Mouse (Mus musculus) T-helper 2 cell (primary cell): ENCODE data around the gene Psmd6.

Source experiments
- in situ Hi-C: fragments of 300-600 bp; cut with MboI, MseI; formaldehyde crosslinking; loops from one replicate; pipeline ENCODE4 v1.15.1; 2025; ENCODE audit warnings: high pct_unique_total_duplicates

The Psmd6 gene

DNA sequence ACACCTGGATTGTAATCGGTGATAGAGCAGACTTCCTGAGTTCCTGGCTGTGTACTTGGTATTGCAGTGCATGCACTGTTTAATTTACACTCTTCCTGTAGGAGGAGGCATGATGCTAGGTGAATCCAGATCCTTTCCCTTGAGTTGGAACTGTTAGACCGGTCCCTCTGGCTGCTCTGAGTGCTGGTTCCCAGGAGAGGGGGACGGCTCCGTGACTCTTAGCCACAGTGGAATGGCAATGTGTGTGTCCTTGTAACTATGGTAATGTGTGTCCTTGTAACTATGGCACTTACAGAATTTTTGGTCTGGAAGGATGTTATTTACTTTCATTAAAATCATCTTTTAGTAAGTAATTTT lies 55.7 kb downstream of the Psmd6 start:
- in situ Hi-C loops: loop anchor here (25.0 kb wide), 1 partner anchor 1997 kb away; no protein-coding TSS in a partner anchor

DNA sequence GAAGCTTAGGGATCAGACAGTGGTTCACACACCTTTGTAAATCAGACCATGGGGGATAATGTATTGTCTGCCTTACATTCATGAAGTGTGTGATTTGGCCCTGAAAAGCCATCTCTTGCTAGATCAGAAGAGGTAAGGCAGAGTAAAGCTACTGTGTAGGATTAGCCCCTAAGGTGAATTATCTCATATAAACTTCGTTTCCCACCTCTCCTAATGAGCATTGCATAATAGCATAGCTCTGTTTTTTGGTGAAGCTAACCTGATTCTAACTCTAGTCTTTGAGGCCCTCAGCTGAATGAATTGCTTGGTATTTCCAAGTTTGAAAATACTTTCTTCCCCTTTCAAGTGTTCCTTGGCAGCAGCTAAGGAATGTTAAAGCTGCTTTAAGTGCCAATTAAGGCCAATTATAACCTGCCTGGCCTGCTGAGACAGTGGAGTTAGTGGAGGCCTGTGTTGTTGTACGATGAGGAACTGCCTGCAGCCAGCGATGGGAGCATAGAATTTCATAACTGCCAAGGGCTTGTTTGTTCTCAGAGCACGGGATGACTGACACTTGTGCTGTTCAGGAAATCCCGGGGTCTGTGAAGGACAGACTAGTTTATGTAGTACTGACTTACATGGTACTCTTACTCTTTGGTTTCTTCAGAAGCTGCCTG lies 56.2 kb downstream of the Psmd6 start:
- in situ Hi-C loops: loop anchor here (25.0 kb wide), 1 partner anchor 1998 kb away; no protein-coding TSS in a partner anchor

DNA sequence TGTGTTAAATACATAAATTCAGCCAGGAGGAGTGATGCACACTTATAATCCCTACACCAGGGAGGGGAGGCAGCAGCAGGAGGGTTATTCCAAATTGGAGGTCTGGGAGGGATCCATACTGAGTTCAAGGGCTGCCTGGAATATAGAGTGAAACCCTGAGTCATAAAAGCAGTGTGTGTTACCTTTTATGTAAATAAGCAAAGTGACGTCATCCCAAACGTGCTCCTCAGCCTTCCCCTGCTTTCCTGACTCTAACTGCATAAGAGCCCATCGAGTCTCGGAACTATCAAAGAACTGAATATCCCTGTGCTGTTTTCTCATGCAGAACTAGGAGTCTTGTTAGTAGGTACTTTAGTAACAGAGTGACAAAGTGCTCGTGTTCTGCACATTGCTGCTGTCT lies 57.4 kb downstream of the Psmd6 start:
- in situ Hi-C loops: loop anchor here (25.0 kb wide), 1 partner anchor 1999 kb away; no protein-coding TSS in a partner anchor

DNA sequence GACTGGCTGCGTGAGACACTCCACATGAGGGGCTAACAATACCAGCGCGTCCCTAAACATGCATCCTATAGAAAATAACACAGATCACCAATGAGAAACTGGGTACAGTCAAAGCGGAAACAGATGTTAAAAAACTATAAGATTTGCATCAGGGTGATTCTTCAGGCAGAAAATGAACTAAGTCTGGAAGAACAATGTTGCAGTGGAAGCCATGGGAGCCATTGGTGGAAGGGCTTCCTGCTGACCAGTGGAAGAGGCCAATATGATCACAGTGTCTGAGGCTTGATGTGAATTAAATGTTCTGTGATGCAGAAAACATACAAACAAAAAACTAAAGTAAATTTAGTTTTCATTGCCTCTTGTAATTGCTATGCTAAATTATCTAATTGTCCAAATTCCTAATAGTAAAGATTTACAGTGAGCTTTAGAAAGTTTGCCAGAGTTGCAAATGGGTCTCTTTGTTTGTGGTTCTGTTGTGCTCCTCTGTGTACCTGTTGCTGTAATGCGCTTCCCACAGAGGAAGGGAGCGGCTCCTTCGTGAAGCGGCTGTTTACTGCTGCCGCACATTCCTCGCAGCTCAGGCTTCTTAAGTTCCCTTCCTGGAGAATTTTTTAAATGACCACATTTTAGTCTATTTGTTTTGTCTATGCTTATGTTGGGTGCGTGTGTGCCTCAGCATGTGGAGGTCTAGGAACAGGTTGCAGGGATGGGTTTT lies 58.1 kb downstream of the Psmd6 start:
- in situ Hi-C loops: loop anchor here (25.0 kb wide), 1 partner anchor 2000 kb away; no protein-coding TSS in a partner anchor
